Mouse (Mus musculus): ENCODE data around the gene Lpin2.

The Lpin2 gene

DNA sequence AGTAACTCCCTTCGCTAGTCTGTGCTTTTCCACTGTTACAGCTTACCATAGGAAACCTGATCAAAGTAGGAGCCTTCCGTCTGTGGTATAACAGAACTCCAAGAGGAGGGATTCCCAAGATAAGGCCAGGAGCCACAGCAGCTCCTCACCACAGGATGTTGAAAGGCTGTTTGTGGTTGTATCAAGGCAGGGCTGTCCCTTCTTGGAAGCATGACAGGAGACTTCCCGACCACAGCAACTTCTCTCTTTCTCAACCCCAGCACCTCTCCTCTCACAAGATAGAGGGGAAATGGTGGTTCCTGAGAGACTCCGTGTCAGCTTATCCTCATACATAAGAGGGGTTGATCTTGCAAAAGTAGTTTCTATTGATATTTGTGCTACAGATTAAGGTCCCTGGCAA, 82.4 kb downstream of the Lpin2 start:
- no peak for DNase-seq (ENCODE audit: low spot score in 2 of 2)

DNA sequence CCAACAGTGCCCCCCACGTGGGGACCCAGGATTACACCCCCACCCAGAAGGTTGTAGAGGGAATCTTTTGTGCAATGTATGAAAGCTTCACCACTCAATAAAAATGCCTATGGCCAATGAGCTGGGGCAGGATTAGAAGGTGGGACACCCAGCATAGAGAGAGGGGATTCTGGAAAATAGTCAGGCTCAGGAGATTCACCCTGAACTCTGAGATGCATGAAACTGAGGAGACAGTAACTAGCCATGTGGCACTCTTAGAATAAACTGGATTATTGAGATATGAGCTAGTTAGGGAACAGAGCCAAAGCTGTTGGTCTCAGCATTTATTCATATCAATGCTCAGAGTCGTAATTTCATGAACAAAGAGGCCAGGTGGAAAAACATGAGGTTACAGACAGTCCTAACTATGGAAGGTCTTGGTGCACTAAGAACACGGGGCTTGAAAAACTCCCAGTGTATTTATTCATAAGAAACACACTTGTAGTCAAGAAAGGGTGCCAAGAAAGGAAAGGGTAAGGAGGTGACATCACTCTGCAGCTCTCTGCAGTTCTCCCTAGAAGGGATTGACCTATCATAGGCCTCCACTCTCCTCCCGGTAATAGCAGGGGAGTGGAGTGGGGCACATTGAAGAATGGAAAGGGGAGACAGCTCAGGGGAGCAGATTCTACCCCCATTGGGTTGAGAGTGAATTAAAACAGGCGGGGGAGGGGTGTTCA, 83.1 kb downstream of the Lpin2 start:
- no peak for DNase-seq (ENCODE audit: low spot score in 2 of 2)

DNA sequence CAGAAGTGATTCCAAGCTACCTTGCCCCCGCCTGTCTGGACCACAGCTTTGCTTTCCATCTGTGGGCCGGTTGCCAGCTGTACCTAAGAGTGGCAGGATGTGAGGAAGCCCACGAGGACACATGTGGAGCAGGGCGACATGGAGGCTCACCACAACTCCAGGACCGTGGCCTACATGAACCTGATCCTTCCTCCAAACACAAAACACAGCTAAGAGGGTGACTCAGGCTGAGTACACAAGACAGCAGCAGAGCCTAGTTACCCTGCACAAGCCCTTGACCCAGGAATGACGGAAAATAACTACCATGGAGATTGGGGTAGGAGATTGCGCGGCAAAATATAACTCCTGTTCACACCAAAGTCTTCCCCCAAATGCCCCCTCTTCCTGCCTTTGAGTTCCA, 85.0 kb downstream of the Lpin2 start:
- no peak for DNase-seq (ENCODE audit: low spot score in 2 of 2)

DNA sequence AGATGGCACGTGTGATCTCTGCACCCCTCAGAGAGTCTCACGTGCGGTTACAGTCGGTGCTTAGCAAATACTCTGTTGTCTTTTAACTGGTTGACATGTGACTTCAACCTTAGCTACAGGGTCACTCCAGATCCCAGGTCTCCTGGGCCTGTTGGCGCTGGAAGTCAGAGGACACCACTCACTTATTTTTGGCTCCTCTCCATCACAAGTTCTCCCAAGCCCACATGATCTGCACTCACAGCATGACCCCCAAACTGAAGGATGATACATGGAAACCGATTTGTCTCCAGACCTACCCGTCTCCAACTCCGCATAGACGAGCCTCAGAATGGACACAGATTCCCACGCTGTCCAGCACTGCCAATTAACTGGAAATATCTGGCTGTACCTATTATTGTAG, 85.8 kb downstream of the Lpin2 start:
- no peak for DNase-seq (ENCODE audit: low spot score in 2 of 2)

DNA sequence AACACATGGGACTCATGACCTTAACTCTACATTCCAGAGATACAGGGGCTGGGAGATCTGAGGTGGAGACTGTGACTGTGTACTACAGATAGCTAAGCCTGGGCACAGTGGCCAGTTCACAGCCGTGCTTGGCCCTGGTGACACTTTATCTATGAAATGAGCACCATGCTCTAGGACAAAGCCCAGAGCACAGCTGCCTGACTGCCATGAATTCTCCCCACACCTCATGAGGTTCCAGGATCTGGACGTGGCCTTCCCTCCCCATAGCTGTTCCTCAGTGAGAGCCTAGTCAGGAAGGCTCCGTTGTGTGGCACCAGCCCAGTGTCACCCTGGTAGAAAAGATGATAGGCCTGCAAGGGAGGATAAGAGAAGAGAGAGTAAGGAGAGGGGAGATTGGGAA, 86.2 kb downstream of the Lpin2 start:
- no peak for DNase-seq (ENCODE audit: low spot score in 2 of 2)

DNA sequence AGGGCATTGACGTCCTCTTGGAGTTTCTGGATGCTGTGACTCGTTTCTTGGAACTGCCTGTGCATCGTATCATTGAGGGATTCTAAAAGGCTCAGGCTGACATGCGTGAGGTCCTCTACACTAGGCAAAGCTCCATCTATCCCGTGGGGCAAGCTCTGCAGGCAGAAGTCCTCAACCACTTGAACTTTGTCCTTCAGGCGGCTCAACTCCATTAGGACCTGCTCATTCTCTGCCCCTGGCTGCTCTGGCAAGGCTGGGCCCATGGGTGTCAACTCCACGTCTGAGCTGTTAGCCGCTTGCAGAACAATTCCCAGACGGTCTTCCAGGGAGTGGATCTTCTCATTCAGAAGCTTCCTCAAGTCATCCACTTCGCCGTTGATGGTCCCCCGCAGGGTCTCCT, 91.5 kb downstream of the Lpin2 start:
- DNase-seq (ENCODE audit: low spot score in 2 of 2): no peak

DNA sequence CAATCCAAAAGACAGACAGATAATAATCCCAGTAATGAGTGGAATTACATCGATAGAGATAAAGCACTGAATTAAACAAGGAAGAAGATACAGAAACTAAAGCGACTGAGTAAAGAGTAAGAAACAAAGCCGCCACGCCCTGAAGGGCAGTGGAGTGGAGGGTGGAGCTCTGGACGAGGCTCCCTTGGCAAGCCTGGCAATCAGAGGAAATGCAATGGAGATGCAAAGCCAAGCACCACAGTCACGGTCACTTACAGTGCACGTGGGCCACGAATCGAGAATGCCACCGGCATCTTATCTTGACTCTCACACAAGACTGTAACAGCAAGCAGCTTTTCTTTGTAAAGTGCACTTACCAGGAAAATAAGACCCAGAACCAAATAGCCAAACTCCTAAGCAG, 94.4 kb downstream of the Lpin2 start:
- DNase-seq (ENCODE audit: low spot score in 2 of 2): no peak

DNA sequence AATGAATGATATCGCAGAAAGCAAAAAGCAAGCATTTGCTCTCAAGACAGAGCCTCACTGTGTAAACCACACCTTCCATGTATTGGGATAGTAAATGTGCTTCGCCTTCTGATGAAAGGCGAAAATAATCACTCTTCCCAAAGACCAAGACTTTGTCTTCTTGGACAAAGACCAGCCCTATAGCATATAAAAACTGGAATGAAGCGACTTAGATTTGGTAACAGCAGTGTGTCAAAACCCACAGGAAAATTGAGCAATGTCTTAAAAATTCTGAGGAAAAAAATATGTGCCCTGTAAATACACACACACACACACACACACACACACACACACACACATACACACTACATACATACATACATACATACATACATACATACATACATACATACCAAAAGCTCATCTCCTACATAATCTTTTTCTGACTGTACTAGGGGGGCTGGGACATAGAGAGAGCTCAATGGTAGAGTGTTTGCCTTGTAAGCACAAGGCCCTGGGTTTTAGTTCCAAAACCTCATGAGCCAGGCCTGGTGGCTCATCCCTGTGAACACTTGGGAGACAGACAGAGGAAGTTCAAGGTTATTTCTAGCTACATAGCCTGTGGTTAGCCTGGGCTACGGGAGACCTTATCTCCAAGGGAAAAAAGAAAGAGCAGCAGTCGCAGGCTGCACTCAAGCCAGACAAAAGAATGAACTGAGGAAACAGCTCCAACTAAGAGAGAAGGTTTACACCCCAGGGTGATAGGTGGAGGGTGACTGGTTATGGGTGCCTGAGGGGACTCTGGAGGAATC, 95.5 kb downstream of the Lpin2 start:
- DNase-seq (ENCODE audit: low spot score in 2 of 2): no peak

DNA sequence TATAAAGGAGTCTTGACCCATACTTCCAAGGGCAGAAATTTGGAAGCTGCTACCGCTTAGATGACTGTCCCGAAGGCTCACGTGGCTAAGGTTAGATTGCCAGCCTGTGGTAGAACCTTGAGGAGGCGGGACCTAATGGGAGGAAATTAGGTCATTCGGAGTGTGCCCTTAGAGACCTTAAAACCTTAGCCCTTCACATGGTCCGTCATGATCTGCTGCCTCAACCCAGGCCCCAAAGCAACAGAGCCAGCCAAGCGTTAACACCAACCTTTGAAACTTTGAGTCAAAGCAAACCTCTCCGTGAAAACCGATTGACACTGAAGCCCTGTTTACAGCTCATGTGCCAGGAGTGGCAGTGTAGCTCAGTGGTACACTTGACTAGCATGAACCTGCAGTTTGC, 100.4 kb downstream of the Lpin2 start:
- no peak for DNase-seq (ENCODE audit: low spot score in 2 of 2)

DNA sequence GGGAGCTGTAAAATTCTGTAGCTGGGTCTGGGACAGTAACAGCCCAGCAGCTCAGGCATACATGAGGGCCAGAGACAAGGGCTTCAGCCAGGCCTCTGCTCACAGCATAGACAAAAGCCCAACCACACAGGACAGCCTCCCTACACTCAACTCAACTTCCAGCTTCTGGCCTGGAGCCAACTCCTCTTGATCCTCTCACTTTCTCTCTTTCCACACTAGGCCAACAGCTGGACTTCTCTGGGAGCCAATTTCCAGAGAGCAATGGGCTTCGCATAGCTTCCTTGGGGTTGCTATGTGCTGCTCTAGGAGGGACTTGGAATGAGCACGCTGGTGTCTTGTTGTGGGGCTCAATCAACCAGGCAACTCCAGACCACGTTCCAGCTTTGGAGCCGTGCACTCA, 100.9 kb downstream of the Lpin2 start:
- DNase-seq (ENCODE audit: low spot score in 2 of 2): no peak

DNA sequence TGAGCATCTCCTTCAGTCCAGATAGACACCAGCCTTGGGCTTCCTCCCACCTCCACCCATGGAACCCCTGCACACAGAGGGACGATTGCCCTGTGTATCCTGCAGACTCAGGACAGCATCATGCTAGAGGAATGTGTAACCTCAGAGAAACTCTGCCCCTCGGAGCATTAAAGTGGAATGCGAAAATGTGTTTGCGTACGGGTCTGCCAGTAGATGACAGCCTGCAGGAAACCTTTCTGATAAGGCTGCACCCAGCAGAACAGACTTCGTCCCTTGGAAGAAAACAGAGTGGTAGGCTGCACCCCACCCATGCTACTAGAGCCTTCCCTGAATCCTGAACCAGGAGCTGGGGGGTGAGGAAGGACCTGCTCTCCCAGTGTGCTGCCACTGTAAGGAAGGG, 102.5 kb downstream of the Lpin2 start:
- no peak for DNase-seq (ENCODE audit: low spot score in 2 of 2)

DNA sequence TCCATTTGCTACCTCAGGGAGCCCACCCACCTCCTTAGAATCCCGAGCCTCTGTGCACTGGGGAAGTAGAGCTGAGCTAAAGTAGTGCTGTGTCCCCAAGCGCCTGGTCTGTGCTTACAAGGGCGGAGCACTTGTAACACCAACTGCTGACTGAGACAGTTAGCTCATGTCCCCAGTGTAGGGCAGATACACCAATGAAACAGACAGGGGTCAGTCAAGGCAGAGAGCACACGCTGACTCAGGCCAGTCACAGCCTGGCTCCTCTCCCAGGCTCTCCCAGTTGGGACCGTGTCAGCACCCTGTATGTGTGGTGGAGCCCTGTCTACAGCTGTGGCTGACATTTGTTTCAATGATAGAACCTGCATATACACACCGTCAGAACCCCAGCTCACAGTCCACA, 103.6 kb downstream of the Lpin2 start:
- no peak for DNase-seq (ENCODE audit: low spot score in 2 of 2)

DNA sequence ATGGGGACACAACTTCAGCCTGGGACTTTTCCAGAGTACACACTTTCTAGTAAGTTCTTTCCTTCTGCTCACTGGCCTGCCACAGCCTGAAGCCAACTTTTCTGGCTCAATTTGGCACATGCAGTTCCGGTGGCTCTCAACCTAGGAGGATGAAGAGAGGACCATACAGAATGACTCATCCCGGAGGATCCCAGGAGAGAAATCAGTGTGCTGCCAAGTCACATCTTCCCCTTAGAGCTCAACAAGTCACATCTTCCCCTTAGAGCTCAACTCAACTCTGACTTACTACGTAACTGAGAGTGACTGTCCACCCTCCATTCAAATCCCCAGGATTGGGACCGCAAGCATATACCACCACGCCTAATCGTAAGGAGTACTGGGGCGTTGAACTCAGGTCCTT, 105.2 kb downstream of the Lpin2 start:
- DNase-seq (ENCODE audit: low spot score in 2 of 2): no peak

DNA sequence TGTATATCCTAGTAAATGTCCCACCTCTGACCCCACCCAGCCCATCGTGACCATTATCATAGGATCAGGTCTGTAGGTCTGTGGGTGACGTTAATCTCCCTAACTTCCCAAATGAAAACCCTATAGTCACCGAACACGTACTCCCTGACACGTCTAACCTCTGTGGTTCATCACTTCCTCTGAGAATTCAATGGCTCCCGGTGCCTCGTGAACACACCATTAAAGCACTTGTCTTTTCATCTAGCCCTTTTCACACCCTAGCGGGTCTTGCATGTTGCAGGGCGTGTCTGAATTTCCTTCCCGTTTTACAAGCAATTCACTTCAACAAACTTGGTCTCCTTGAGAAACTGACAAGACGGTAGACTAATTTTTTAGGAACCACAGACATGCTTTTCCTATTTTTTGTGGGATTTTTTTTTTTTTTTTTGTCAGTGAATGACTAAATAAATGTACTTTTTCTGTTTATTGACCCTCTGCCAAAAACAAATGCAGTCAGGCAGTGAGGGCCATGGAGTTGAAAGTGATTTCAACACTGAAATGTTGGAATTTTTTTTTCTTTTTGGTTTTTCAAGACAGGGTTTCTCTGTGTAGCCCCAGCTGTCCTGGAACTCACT, 105.9 kb downstream of the Lpin2 start:
- DNase-seq (ENCODE audit: low spot score in 2 of 2): no peak

DNA sequence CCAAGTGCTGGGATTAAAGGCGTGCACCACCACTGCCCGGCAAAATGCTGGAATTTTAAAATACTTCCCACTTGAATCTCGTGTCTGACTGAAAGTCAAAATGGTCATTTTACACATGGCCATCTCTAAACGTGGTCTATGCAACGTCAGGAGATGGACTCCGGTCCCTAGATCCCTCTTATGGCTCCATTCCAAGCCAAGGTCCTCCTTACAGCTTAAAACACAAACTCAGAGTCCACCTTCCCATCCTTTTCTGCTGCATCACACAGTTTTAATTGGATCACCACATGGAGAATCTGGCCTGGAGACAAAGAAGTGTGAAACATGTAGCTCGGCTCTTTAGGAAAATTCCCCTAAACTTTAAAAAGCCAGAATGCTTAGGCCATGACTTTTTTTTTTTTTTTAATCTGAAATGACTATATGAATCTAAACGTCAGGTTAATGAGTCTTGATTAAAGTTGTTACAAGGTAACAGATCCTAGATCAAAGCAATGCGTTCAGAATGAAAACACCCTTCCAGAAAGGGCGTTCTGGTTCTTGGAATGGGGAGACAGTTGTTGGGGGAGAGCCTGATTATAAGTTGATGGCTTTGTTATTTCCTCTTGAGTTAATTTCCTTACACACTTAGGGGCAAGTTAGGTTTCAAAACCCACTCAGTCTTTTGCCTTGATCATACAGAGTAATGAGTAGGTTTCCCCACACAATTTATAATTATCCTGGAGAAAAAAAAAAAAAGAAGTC, 106.6 kb downstream of the Lpin2 start:
- no peak for DNase-seq (ENCODE audit: low spot score in 2 of 2)

DNA sequence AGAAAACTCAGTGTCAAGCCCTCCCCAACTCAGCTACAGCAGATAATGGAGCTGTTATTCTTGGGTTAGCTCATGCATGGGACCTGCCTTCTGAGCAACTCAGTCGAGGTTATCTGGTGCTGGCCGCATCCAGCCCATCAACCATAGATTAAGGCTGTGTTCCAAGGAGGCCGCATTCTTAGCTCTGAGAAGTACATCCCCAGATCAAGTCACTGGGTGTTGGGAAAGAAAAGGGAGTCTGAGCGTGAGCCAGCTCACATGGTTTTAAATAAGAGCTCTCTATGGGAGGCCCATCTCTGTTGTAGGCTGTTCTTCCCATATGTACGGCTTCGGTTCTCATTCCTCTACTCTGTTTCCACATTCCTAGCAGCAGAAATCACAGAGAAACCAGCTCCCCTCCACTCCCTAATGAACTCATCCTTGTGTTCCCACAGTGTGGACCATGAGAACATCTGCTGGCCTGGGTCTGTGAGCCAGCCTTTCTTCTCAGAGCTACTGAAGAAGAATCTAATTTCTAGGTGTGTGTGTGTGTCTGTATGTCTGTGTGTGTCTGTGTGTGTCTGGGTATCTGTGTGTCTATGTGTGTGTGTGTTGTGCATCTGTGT, 107.3 kb downstream of the Lpin2 start:
- no peak for DNase-seq (ENCODE audit: low spot score in 2 of 2)

DNA sequence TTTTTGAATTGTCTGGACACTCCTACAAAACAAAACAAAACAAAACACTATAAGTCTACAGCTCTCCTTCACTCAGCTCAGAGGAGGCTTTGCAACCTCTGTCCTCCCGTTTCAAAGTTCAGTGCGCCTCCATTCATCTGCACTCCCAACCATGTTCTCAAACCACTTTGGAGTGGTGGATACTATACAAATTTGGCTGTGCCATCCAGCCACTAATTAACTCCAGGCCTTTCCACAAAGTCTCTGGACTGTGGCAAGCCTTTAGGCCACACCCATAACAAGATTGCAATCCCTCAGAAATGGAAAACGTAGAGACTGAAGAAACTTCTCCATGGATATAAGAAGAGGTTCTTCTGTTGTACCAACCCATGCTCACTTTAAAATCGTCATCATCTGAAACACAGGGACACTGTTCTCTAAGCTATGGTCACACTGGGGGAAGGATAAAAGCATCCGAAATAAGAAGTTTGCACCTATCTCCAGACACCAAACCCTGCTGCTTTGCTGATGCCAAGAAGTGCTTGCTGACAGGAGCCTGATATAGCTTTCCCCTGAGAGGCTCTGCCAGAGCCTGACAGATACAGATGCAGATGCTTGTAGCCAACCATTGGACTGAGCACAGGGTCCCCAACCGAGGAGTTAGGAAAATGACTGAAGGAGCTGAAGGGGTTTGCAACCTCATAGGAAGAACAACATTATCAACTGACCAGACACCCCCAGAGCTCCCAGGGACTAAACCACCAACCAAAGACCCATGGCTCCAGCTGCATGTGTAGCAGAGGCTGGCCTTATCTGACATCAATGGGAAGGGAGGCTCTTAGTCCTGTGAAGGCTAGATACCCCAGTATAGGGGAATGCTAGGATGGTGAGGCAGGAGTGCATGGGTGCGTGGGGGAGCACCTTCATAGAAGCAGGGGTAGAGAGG, 108.4 kb downstream of the Lpin2 start:
- DNase-seq (ENCODE audit: low spot score in 2 of 2): no peak

DNA sequence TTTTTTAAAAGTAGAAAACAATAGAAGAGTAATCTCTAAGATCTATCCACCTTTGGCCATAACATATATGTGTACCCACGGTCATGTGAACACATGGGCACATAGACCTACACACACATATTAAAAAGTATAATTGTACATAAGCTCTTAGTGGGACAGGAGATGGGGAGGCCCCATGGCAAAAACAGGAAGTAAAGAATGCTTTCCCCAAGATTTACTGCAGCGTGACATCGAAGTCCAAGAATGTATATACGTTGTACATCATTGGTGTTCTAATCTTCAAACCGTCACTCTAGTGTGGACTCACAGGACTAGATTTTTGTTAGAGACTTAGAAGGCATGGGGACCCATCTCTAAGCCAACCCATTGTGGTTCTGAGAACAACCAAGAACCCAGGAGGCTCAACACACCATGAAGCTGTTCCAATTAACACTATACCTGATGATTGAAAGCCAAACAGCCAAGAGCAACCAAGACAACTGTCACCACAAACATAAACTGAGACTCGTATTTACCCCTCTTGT, 109.6 kb downstream of the Lpin2 start:
- DNase-seq (ENCODE audit: low spot score in 2 of 2): no peak

DNA sequence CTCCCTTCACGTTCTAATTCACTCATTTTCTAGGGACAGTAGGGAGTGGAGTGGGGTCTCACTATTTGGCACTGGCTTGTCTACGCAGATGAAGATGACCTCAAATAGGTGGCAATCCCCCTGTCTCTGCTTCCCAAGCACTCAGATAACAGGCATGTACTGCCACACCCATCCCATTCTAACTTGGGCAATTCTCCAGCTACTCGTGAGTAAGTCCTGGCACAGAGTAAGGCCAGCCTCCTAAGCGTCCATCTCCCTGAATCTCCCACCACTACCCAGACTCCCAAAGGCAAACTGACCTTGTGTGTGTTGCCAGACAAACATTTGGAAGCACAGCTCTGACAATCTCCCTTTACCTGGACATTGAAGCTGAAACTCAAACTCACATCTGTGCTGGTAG, 110.5 kb downstream of the Lpin2 start:
- DNase-seq (ENCODE audit: low spot score in 2 of 2): no peak

DNA sequence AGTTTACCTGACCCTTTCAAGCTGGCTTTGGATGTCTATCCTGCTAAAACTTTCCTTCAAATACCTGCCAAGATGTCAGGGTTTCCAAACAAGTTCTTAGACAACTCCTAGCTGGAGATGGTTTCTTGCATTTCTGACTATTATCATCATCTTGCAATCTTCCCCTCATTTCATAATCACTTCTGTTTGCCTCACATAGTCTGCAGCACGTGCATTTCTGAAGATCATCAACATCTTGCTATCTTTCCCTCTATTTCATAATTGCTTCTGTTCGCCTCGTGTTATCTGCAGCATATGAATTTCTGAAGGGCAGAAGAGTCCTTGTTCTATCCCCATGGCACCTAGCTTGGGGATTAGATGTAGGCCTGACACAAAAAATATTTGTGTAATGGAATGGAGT, 112.2 kb downstream of the Lpin2 start:
- DNase-seq (ENCODE audit: low spot score in 2 of 2): no peak

Data from right cerebral cortex, postnatal 36 days (tissue).